Mouse (Mus musculus): ENCODE results near the gene Babam2.

GRCm38 (mm10) chr5:32053476-32053875, 356.0 kb downstream of the Babam2 start:
- no peak for TF ChIP-seq CTCF (IDR thresholded peaks at IDR 0.05; ENCODE audit: low read depth, low read length)
- TF ChIP-seq POLR2A (IDR thresholded peaks at IDR 0.05; ENCODE audit: insufficient read depth, low read length), result no peak
